18 mouse cellular contexts compared by ENCODE assay signal in the genomic region with DNA sequence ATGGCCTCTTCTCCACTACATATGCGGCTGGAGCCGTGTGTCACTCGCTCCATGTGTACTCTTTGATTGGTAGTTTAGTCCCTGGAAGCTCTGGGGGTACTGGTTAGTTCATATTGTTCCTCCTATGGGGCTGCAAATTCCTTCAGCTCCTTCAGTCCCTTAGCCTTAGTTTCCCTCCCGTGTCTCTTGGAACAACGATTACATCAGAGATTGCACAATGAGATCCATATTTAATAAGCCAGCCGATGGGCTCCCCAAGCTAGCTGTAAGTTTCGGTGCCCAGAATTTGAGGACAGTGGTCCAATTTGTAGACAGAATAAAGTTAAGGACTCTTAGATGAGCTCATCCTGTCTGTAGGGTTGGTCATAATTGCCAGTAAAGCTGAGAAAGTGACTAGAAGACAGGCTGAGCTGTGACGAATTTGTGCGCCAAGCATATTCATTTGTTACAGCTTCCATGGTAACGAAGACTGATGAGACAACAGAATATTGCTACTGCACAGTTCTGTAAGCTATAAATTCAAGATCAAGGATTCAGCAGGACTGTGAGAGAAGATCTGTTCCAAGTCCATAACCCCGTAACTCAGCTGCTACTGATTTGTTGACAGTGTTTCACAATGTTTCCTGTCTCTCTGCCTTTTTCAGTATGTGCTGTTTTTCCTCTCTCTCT. TPM values are rescaled to one million over a fixed set of nuclear protein-coding genes. Genes with fewer than 3 reads are reported as not detected.
A peak's percentile ranks its signal among the peaks of the same experiment; 100 is the strongest.
DNase-seq lines count a peak whose midpoint lies in the region; ATAC-seq and TF ChIP-seq lines count a peak whose summit lies in the region.
"Had no signal": no experiment of that assay in that cellular context is flagged by ENCODE, and none has a peak within 500 bp of the region (broad histone marks: within the 10 kb centered on the region; RNA-seq: fewer than 3 reads in every experiment).

No protein-coding gene starts in this region.

- no peak overlapping the region for H3K4me3 ChIP-seq in forebrain, embryonic 16.5 days (replicated peaks; ENCODE audit: low read length)
- H3K4me3 ChIP-seq in forebrain, embryonic 13.5 days: no peak overlapping the region
- no peak overlapping the region for H3K4me3 ChIP-seq in hindbrain, embryonic 16.5 days (ENCODE audit: low read length)
- H3K4me3 ChIP-seq in hindbrain, embryonic 14.5 days (replicated peaks; ENCODE audit: low read length): no peak overlapping the region
- H3K4me3 ChIP-seq in midbrain, postnatal 0 days (ENCODE audit: low read depth, low read length): no peak overlapping the region
- H3K4me3 ChIP-seq in midbrain, embryonic 14.5 days (replicated peaks; ENCODE audit: low read depth, low read length): no peak overlapping the region
- H3K4me3 ChIP-seq: kidney, embryonic 15.5 days; limb, embryonic 10.5 days had no signal

- no peak for DNase-seq in hindbrain, embryonic 14.5 days (ENCODE audit: low spot score)
- DNase-seq in midbrain, postnatal 0 days (ENCODE audit: low spot score): peak; percentile 5
- DNase-seq in midbrain, embryonic 14.5 days: no peak
- DNase-seq in skeletal muscle tissue, adult 2 months (ENCODE audit: low read depth, low spot score): peak; percentile 50
- no peak for DNase-seq in kidney, postnatal 10 days
- DNase-seq: cerebellum, postnatal 10 days; retina, postnatal 1 day had no signal

- no peak overlapping the region for H3K4me2 ChIP-seq in forebrain, embryonic 16.5 days (ENCODE audit: low read length)
- no peak overlapping the region for H3K4me2 ChIP-seq in forebrain, embryonic 13.5 days
- no peak overlapping the region for H3K4me2 ChIP-seq in hindbrain, embryonic 16.5 days (ENCODE audit: low read length)
- H3K4me2 ChIP-seq in hindbrain, embryonic 14.5 days (replicated peaks): no peak overlapping the region
- H3K4me2 ChIP-seq in midbrain, postnatal 0 days (ENCODE audit: low read depth, low read length, poor library complexity, severe bottlenecking): no peak overlapping the region
- H3K4me2 ChIP-seq in midbrain, embryonic 14.5 days (ENCODE audit: low read length): no peak overlapping the region
- H3K4me2 ChIP-seq: kidney, embryonic 15.5 days had no signal

- H3K9me3 ChIP-seq in forebrain, embryonic 16.5 days (ENCODE audit: control insufficient read depth, low read length): no peaks in the 10 kb centered on the region
- H3K9me3 ChIP-seq in forebrain, embryonic 13.5 days (replicated peaks): no peaks in the 10 kb centered on the region
- H3K9me3 ChIP-seq in hindbrain, embryonic 16.5 days (ENCODE audit: control insufficient read depth, low read length): no peaks in the 10 kb centered on the region
- H3K9me3 ChIP-seq in hindbrain, embryonic 14.5 days (ENCODE audit: control insufficient read depth, low read length): no peaks in the 10 kb centered on the region
- no peaks in the 10 kb centered on the region for H3K9me3 ChIP-seq in midbrain, postnatal 0 days (ENCODE audit: low read length)
- no peaks in the 10 kb centered on the region for H3K9me3 ChIP-seq in midbrain, embryonic 14.5 days (ENCODE audit: control insufficient read depth, low read length)
- H3K9me3 ChIP-seq: kidney, embryonic 15.5 days; limb, embryonic 10.5 days had no signal

- H3K9ac ChIP-seq in forebrain, embryonic 16.5 days (replicated peaks; ENCODE audit: low read depth, low read length): no peak overlapping the region
- no peak overlapping the region for H3K9ac ChIP-seq in forebrain, embryonic 13.5 days
- no peak overlapping the region for H3K9ac ChIP-seq in hindbrain, embryonic 16.5 days (ENCODE audit: low read depth, low read length)
- H3K9ac ChIP-seq in hindbrain, embryonic 14.5 days: no peak overlapping the region
- no peak overlapping the region for H3K9ac ChIP-seq in midbrain, postnatal 0 days (replicated peaks; ENCODE audit: low read length, poor library complexity, severe bottlenecking)
- no peak overlapping the region for H3K9ac ChIP-seq in midbrain, embryonic 14.5 days (replicated peaks; ENCODE audit: low read length)
- H3K9ac ChIP-seq: kidney, embryonic 15.5 days had no signal

- peak; percentile 33; the same call in 1 of the 2 replicates for ATAC-seq in forebrain, embryonic 16.5 days
- ATAC-seq in forebrain, embryonic 13.5 days: no peak
- 0 out of 2 replicates have a peak, but pooled peaks have one; percentile 34 for ATAC-seq in hindbrain, embryonic 16.5 days
- ATAC-seq in hindbrain, embryonic 14.5 days (ENCODE audit: low FRiP score): no peak
- no peak for ATAC-seq in midbrain, postnatal 0 days (ENCODE audit: low FRiP score)
- no peak for ATAC-seq in midbrain, embryonic 14.5 days (ENCODE audit: low FRiP score, low TSS enrichment)

- H3K27ac ChIP-seq in forebrain, embryonic 16.5 days (ENCODE audit: low read length): no peak overlapping the region
- no peak overlapping the region for H3K27ac ChIP-seq in forebrain, embryonic 13.5 days
- no peak overlapping the region for H3K27ac ChIP-seq in hindbrain, embryonic 16.5 days (ENCODE audit: low read depth, low read length)
- no peak overlapping the region for H3K27ac ChIP-seq in hindbrain, embryonic 14.5 days
- H3K27ac ChIP-seq in midbrain, postnatal 0 days (ENCODE audit: low read depth, low read length): no peak overlapping the region
- no peak overlapping the region for H3K27ac ChIP-seq in midbrain, embryonic 14.5 days (replicated peaks; ENCODE audit: low read depth, low read length)
- H3K27ac ChIP-seq: kidney, embryonic 15.5 days; limb, embryonic 10.5 days had no signal

- no peaks in the 10 kb centered on the region for H3K4me1 ChIP-seq in forebrain, embryonic 16.5 days (replicated peaks; ENCODE audit: control insufficient read depth, insufficient read depth, low read length)
- no peaks in the 10 kb centered on the region for H3K4me1 ChIP-seq in forebrain, embryonic 13.5 days
- no peaks in the 10 kb centered on the region for H3K4me1 ChIP-seq in hindbrain, embryonic 16.5 days (ENCODE audit: control insufficient read depth, insufficient read depth, low read depth, low read length)
- H3K4me1 ChIP-seq in hindbrain, embryonic 14.5 days (replicated peaks; ENCODE audit: control insufficient read depth, insufficient read depth, low read length): no peaks in the 10 kb centered on the region
- H3K4me1 ChIP-seq in midbrain, postnatal 0 days (ENCODE audit: insufficient read depth, low read length): no peaks in the 10 kb centered on the region
- H3K4me1 ChIP-seq in midbrain, embryonic 14.5 days (ENCODE audit: control insufficient read depth, insufficient read depth, low read length): no peaks in the 10 kb centered on the region
- H3K4me1 ChIP-seq: kidney, embryonic 15.5 days; limb, embryonic 10.5 days had no signal

- H3K27me3 ChIP-seq in forebrain, embryonic 16.5 days (replicated peaks; ENCODE audit: control insufficient read depth, insufficient read depth, low read length): no peaks in the 10 kb centered on the region
- H3K27me3 ChIP-seq in forebrain, embryonic 13.5 days: no peaks in the 10 kb centered on the region
- H3K27me3 ChIP-seq in hindbrain, embryonic 16.5 days (replicated peaks; ENCODE audit: control insufficient read depth, insufficient read depth, low read length): no peaks in the 10 kb centered on the region
- no peaks in the 10 kb centered on the region for H3K27me3 ChIP-seq in hindbrain, embryonic 14.5 days (ENCODE audit: control insufficient read depth, insufficient read depth, low read length)
- H3K27me3 ChIP-seq in midbrain, postnatal 0 days (ENCODE audit: insufficient read depth, low read length): no peaks in the 10 kb centered on the region
- no peaks in the 10 kb centered on the region for H3K27me3 ChIP-seq in midbrain, embryonic 14.5 days (ENCODE audit: control insufficient read depth, insufficient read depth, low read length)
- H3K27me3 ChIP-seq: kidney, embryonic 15.5 days had no signal

- 87% methylated on average over 11 of the region's 11 CpGs for WGBS in forebrain, embryonic 16.5 days
- 90% methylated on average over 11 of the region's 11 CpGs for WGBS in forebrain, embryonic 13.5 days
- 87% methylated on average over 11 of the region's 11 CpGs for WGBS in hindbrain, embryonic 16.5 days
- WGBS in hindbrain, embryonic 14.5 days: 89% methylated on average over 11 of the region's 11 CpGs
- 87% methylated on average over 11 of the region's 11 CpGs for WGBS in midbrain, postnatal 0 days
- WGBS in midbrain, embryonic 14.5 days: 90% methylated on average over 11 of the region's 11 CpGs

- no peaks in the 10 kb centered on the region; the same call in 1 of the 2 replicates for H3K36me3 ChIP-seq in forebrain, embryonic 16.5 days (ENCODE audit: control insufficient read depth, insufficient read depth)
- H3K36me3 ChIP-seq in forebrain, embryonic 13.5 days (ENCODE audit: poor library complexity, severe bottlenecking): peaks cover 14% of the 10 kb centered on the region; the same call in 1 of the 2 replicates
- peaks cover 5% of the 10 kb centered on the region; the same call in 1 of the 2 replicates for H3K36me3 ChIP-seq in hindbrain, embryonic 16.5 days (ENCODE audit: control insufficient read depth, insufficient read depth, low read length)
- peaks cover 17% of the 10 kb centered on the region for H3K36me3 ChIP-seq in hindbrain, embryonic 14.5 days (replicated peaks; ENCODE audit: control insufficient read depth, insufficient read depth)
- no peaks in the 10 kb centered on the region for H3K36me3 ChIP-seq in midbrain, postnatal 0 days (ENCODE audit: insufficient read depth, low read length)
- H3K36me3 ChIP-seq in midbrain, embryonic 14.5 days (ENCODE audit: control insufficient read depth, insufficient read depth, low read length): no peaks in the 10 kb centered on the region

- TF ChIP-seq CTCF in midbrain, postnatal 0 days (IDR thresholded peaks at IDR 0.05): no peak

RNA-seq across cellular contexts. Expression of a gene that starts 11.9 kb away (rescaled TPM):
- 0.32 and 0.92 TPM in 2 replicates for polyA plus RNA-seq in forebrain, embryonic 16.5 days (2015; fragmentation: Nextera tagmentation; extraction: Ambion mirVana)
- polyA plus RNA-seq in forebrain, embryonic 13.5 days (2015; fragmentation: Nextera tagmentation; extraction: Ambion mirVana): 0.65 and 0.77 TPM in 2 replicates
- 1.7 TPM in 2 replicates for polyA plus RNA-seq in hindbrain, embryonic 16.5 days (2015; fragmentation: Nextera tagmentation; extraction: Ambion mirVana)
- polyA plus RNA-seq in hindbrain, embryonic 14.5 days (2014; fragmentation: Nextera tagmentation; extraction: Ambion mirVana): 0.95 and 1.8 TPM in 2 replicates
- total RNA-seq in midbrain, postnatal 0 days (2014; rRNA removed): 1.1 and 1.5 TPM in 2 replicates
- 0.81 and 0.91 TPM in 2 replicates for polyA plus RNA-seq in midbrain, postnatal 0 days (2015; fragmentation: Nextera tagmentation; extraction: Ambion mirVana)
- polyA plus RNA-seq in midbrain, embryonic 14.5 days (2014; fragmentation: Nextera tagmentation; extraction: Ambion mirVana): 0.78 and 1.2 TPM in 2 replicates
- total RNA-seq: megakaryocyte, adult 5-6 weeks; monocyte, adult 5-6 weeks had no signal

RNA-seq across cellular contexts. Expression of a gene that starts 16.8 kb away (rescaled TPM):
- polyA plus RNA-seq in forebrain, embryonic 16.5 days (2015; fragmentation: Nextera tagmentation; extraction: Ambion mirVana): not detected in 2 replicates
- polyA plus RNA-seq in forebrain, embryonic 13.5 days (2015; fragmentation: Nextera tagmentation; extraction: Ambion mirVana): not detected in 2 replicates
- 0.15 and 0.30 TPM in 2 replicates for polyA plus RNA-seq in hindbrain, embryonic 16.5 days (2015; fragmentation: Nextera tagmentation; extraction: Ambion mirVana)
- polyA plus RNA-seq in hindbrain, embryonic 14.5 days (2014; fragmentation: Nextera tagmentation; extraction: Ambion mirVana): not detected in 2 replicates
- 0.52 TPM in 1 of 2 replicates, not detected in the other for total RNA-seq in midbrain, postnatal 0 days (2014; rRNA removed)
- polyA plus RNA-seq in midbrain, postnatal 0 days (2015; fragmentation: Nextera tagmentation; extraction: Ambion mirVana): 0.22 TPM in 1 of 2 replicates, not detected in the other
- polyA plus RNA-seq in midbrain, embryonic 14.5 days (2014; fragmentation: Nextera tagmentation; extraction: Ambion mirVana): not detected in 2 replicates
- total RNA-seq: adrenal gland, adult 18-20 months; layer of hippocampus, adult 8-10 months had no signal
- polyA plus RNA-seq: limb, embryonic 10.5 days had no signal

RNA-seq across cellular contexts. Expression of a gene that starts 20.7 kb away (rescaled TPM):
- polyA plus RNA-seq in forebrain, embryonic 16.5 days (2015; fragmentation: Nextera tagmentation; extraction: Ambion mirVana): not detected in 2 replicates
- not detected in 2 replicates for polyA plus RNA-seq in forebrain, embryonic 13.5 days (2015; fragmentation: Nextera tagmentation; extraction: Ambion mirVana)
- polyA plus RNA-seq in hindbrain, embryonic 16.5 days (2015; fragmentation: Nextera tagmentation; extraction: Ambion mirVana): 0.31 and 0.41 TPM in 2 replicates
- 0.21 and 0.37 TPM in 2 replicates for polyA plus RNA-seq in hindbrain, embryonic 14.5 days (2014; fragmentation: Nextera tagmentation; extraction: Ambion mirVana)
- 0.52 TPM in 1 of 2 replicates, not detected in the other for total RNA-seq in midbrain, postnatal 0 days (2014; rRNA removed)
- polyA plus RNA-seq in midbrain, postnatal 0 days (2015; fragmentation: Nextera tagmentation; extraction: Ambion mirVana): 0.31 and 0.74 TPM in 2 replicates
- polyA plus RNA-seq in midbrain, embryonic 14.5 days (2014; fragmentation: Nextera tagmentation; extraction: Ambion mirVana): not detected in 2 replicates
- total RNA-seq: adrenal gland, adult 18-20 months; layer of hippocampus, adult 8-10 months had no signal
- polyA plus RNA-seq: neural tube, embryonic 14.5 days had no signal

RNA-seq across cellular contexts. Expression of a gene that starts 20.7 kb away (rescaled TPM):
- polyA plus RNA-seq in forebrain, embryonic 16.5 days (2015; fragmentation: Nextera tagmentation; extraction: Ambion mirVana): not detected in 2 replicates
- not detected in 2 replicates for polyA plus RNA-seq in forebrain, embryonic 13.5 days (2015; fragmentation: Nextera tagmentation; extraction: Ambion mirVana)
- polyA plus RNA-seq in hindbrain, embryonic 16.5 days (2015; fragmentation: Nextera tagmentation; extraction: Ambion mirVana): not detected in 2 replicates
- polyA plus RNA-seq in hindbrain, embryonic 14.5 days (2014; fragmentation: Nextera tagmentation; extraction: Ambion mirVana): not detected in 2 replicates
- not detected in 2 replicates for total RNA-seq in midbrain, postnatal 0 days (2014; rRNA removed)
- not detected in 2 replicates for polyA plus RNA-seq in midbrain, postnatal 0 days (2015; fragmentation: Nextera tagmentation; extraction: Ambion mirVana)
- not detected in 2 replicates for polyA plus RNA-seq in midbrain, embryonic 14.5 days (2014; fragmentation: Nextera tagmentation; extraction: Ambion mirVana)
- total RNA-seq: adrenal gland, adult 18-20 months; layer of hippocampus, adult 8-10 months; megakaryocyte, adult 5-6 weeks; monocyte, adult 5-6 weeks had no signal
- polyA plus RNA-seq: heart, postnatal 0 days; kidney, embryonic 15.5 days; limb, embryonic 10.5 days; neural tube, embryonic 14.5 days had no signal

RNA-seq across cellular contexts. Expression of a gene that starts 40.0 kb away (rescaled TPM):
- polyA plus RNA-seq in forebrain, embryonic 16.5 days (2015; fragmentation: Nextera tagmentation; extraction: Ambion mirVana): 19.0 and 30.7 TPM in 2 replicates
- polyA plus RNA-seq in forebrain, embryonic 13.5 days (2015; fragmentation: Nextera tagmentation; extraction: Ambion mirVana): 34.7 and 36.9 TPM in 2 replicates
- polyA plus RNA-seq in hindbrain, embryonic 16.5 days (2015; fragmentation: Nextera tagmentation; extraction: Ambion mirVana): 24.4 and 24.6 TPM in 2 replicates
- polyA plus RNA-seq in hindbrain, embryonic 14.5 days (2014; fragmentation: Nextera tagmentation; extraction: Ambion mirVana): 13.0 and 18.7 TPM in 2 replicates
- total RNA-seq in midbrain, postnatal 0 days (2014; rRNA removed): 17.4 and 34.0 TPM in 2 replicates
- 14.1 and 16.2 TPM in 2 replicates for polyA plus RNA-seq in midbrain, postnatal 0 days (2015; fragmentation: Nextera tagmentation; extraction: Ambion mirVana)
- 18.5 and 20.0 TPM in 2 replicates for polyA plus RNA-seq in midbrain, embryonic 14.5 days (2014; fragmentation: Nextera tagmentation; extraction: Ambion mirVana)
- total RNA-seq: monocyte, adult 5-6 weeks had no signal

Comparison
In these comparisons a context has a peak if more than half of its experiments do, and no peak if none do; other contexts are left out.
1. ATAC-seq: peak in forebrain, embryonic 16.5 days (single experiment) and hindbrain, embryonic 16.5 days (single experiment); none in forebrain, embryonic 13.5 days (single experiment), hindbrain, embryonic 14.5 days (single experiment), midbrain, postnatal 0 days (single experiment) and midbrain, embryonic 14.5 days (single experiment).
2. DNase-seq: peak in midbrain, postnatal 0 days (single experiment) and skeletal muscle tissue, adult 2 months (single experiment); none in hindbrain, embryonic 14.5 days (single experiment), midbrain, embryonic 14.5 days (single experiment) and kidney, postnatal 10 days (single experiment).